Mouse (Mus musculus) left cerebral cortex, adult 6 months (tissue): ENCODE results near the gene Rab9b. TPM values are rescaled to one million over a fixed set of nuclear protein-coding genes. Genes with fewer than 3 reads are reported as not detected.

Experiments used
- long read RNA-seq, 2 experiments: library from polyadenylated mRNA; unstranded; transcript quantifications; one replicate each; pipeline ENCODE4 v2.0.0; 2019 to 2020
- polyA plus RNA-seq: library from polyadenylated mRNA; unstranded; fragments of <200 nt; fragmentation: Nextera tagmentation; gene quantifications from 2 replicates; pipeline ENCODE4 v1.2.3, GENCODE M21; 2021

The Rab9b gene
- 6.4 and 9.2 TPM in 2 replicates for polyA plus RNA-seq
- long read RNA-seq, experiment 1, transcript Rab9b-201 (3 exons, 3,980 nt) = major isoform, 196 of 215 reads
- long read RNA-seq, experiment 1, partial matches to known transcripts = 15 of 215 reads
- long read RNA-seq, experiment 1, other reads (novel, unspliced or antisense) = 4 of 215 reads
- long read RNA-seq, experiment 2, transcript Rab9b-201 (3 exons, 3,980 nt) = major isoform, 13 of 19 reads
- long read RNA-seq, experiment 2, partial matches to known transcripts = 6 of 19 reads
- long read RNA-seq, experiment 2, other reads (novel, unspliced or antisense) = 0 of 19 reads

DNA sequence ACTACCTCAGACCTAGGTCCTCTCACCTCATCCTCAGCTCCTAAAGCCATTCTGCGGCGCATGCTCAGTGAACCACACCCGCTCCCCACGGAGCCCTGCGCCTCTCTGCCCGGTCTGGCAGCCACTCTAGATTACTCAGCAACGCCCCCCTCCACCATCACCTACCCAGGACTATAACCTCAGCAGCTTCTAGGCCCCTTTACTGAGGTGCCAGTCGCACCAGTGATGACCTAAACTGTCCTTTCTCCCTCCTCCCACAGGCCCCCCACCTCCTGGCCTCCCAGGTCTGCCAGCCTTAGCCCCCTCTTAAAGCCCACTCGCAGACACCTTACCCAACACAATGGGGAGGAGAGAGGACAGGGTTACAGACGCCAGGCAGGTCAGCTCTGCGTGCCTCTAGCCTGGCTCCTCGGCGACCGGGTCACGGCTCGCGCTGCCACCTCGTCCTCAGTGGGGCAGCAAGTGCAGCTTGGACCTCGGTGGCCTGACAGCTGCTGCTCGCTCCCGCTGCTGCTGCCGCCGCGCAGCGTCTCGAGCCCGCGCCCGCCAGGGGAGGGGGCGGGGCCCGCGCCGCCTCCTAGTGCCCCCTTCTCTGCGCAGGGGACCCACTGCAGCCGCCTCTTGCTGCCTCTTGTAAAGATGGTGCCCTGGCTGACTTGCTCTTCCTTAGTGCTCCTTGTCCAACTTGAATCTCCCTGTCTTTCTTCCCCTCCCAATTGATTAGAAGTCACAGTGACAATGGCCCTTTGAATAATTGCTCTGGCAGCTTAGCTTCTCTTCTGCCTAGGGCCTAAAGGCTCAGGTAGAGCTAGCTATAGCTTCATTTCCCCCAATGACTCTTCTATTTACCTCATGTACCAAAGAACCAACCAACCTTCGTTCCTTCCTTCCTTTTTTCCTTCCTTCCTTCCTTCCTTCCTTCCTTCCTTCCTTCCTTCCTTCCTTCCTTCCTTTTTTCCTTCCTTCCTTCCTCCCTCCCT lies at the start of gene Rab9b:
TSS of gene Rab9b (minus strand) at position 695 of the 980 bp plus-strand sequence.

DNA sequence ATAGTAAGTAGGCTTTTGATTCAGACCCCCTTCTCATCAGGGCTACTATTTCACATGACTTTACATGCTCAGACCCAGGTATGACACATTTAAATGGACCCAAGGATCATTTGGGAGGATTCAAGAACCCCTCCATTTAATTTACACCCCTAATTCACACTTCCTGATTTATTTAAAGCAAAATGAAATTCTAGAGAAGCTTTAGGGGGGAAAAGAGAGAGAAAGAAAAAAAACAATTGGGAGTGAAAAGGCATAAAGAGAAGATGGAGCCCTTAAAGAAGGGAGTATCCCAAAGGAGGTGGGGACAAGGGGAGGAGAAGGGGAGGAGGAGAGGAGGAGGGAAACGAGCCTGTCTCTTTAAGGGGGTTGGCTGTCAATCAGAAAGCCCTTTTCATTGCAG lies 46.2 kb downstream of the Rab9b start, which contains the start of gene Plp1:
TSS of gene Plp1 (plus strand) at position 301 of the 400 bp plus-strand sequence.

Other genes with a start within 250 kb of the Rab9b start
- 25.8 and 28.0 TPM in 2 replicates for gene Tceal1, start 160.8 kb downstream of the Rab9b start, polyA plus RNA-seq
- gene Morf4l2, start 125.1 kb downstream of the Rab9b start, polyA plus RNA-seq = 166 and 194 TPM in 2 replicates
- 0.12 TPM in 1 of 2 replicates, not detected in the other for gene Glra4, start 88.6 kb downstream of the Rab9b start, polyA plus RNA-seq
- gene Plp1, start 46.1 kb downstream of the Rab9b start, polyA plus RNA-seq = 803 and 1,072 TPM in 2 replicates
- not detected in 2 replicates for gene H2bfm, start 58.6 kb upstream of the Rab9b start, polyA plus RNA-seq
- 24.6 and 37.6 TPM in 2 replicates for gene Tmsb15b2, start 106.7 kb upstream of the Rab9b start, polyA plus RNA-seq
- gene Tmsb15l, start 108.1 kb upstream of the Rab9b start, polyA plus RNA-seq = 6.6 and 10.1 TPM in 2 replicates
- 19.3 and 27.2 TPM in 2 replicates for gene Tmsb15b1, start 108.1 kb upstream of the Rab9b start, polyA plus RNA-seq
- gene Zcchc18, start 124.4 kb upstream of the Rab9b start, polyA plus RNA-seq = 263 and 298 TPM in 2 replicates
- 10.4 and 11.8 TPM in 2 replicates for gene Slc25a53, start 169.5 kb upstream of the Rab9b start, polyA plus RNA-seq
- 1.6 and 2.0 TPM in 2 replicates for gene Fam199x, start 180.8 kb upstream of the Rab9b start, polyA plus RNA-seq